Mouse (Mus musculus) intestine, embryonic 15.5 days (tissue): ENCODE results near the gene Ryr2. TPM values are rescaled to one million over a fixed set of nuclear protein-coding genes. Genes with fewer than 3 reads are reported as not detected.

Source experiments
- ATAC-seq: fragments of 200-750 bp; cut with Nextera tagmentation; 2 replicates; pipeline ENCODE4 v1.8.0; 2017; ENCODE audit warnings: moderate TSS enrichment, moderate library complexity
- H3K27ac ChIP-seq: fragments of 300-500 bp; sonication (generic); 2 replicates; pipeline ENCODE4 v1.5.1; 2015; ENCODE audit warnings: mild to moderate bottlenecking, inconsistent platforms
- H3K27me3 ChIP-seq: fragments of 300-500 bp; sonication (generic); replicated peaks from 2 replicates; pipeline ENCODE4 v1.6.1; 2015; ENCODE audit warnings: inconsistent platforms
- H3K36me3 ChIP-seq: fragments of 300-500 bp; sonication (generic); 2 replicates; pipeline ENCODE4 v1.6.1; 2015; ENCODE audit warnings: inconsistent platforms
- H3K4me1 ChIP-seq: fragments of 300-500 bp; sonication (generic); replicated peaks from 2 replicates; pipeline ENCODE4 v1.6.1; 2015; ENCODE audit warnings: inconsistent platforms
- H3K4me2 ChIP-seq: fragments of 300-500 bp; sonication (generic); replicated peaks from 2 replicates; pipeline ENCODE4 v1.6.1; 2015; ENCODE audit warnings: mild to moderate bottlenecking, inconsistent platforms
- H3K4me3 ChIP-seq: fragments of 300-500 bp; sonication (generic); replicated peaks from 2 replicates; pipeline ENCODE4 v1.5.1; 2015; ENCODE audit warnings: inconsistent platforms
- H3K9ac ChIP-seq: fragments of 300-500 bp; sonication (generic); 2 replicates; pipeline ENCODE4 v1.6.1; 2015; ENCODE audit warnings: inconsistent platforms
- H3K9me3 ChIP-seq: fragments of 300-500 bp; sonication (generic); 2 replicates; pipeline ENCODE4 v1.6.1; 2016; ENCODE audit warnings: inconsistent platforms
- WGBS: fragments of 180-500 bp; shearing (Covaris S2); methylation state at CpG from one replicate; pipeline ENCODE4 v1.1.7; 2015; 5-methylcytosine and 5-hydroxymethylcytosine counted together
- polyA plus RNA-seq: library from polyadenylated mRNA; unstranded; fragments of >200 nt; fragmentation: Nextera tagmentation; extraction: Ambion mirVana; gene quantifications from 2 replicates; pipeline ENCODE4 v1.2.1, GENCODE M21; 2015

Gene Ryr2
- polyA plus RNA-seq, 1 experiment from 2014 or later, result 1.0 TPM

DNA sequence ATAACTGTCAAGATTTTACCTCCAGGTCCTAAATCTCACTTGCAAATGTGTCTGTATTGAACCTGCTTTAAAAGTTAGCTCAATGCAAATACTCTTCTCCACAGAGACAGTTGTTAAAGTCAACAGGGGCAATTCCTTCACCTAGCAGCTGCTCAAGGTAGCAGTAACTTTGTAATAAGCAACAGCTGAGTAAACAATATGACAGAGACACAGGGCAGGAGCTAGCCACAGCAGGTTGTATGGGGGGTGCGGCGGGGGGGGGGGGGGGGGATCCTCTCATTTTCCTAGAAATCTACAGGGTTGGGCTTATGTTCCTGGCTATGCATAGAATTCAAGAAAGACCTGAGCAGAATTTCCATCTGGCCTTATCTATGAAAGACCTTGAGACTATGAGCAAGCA lies 339.8 kb downstream of the Ryr2 start:
- no peaks in the 10 kb centered on the region for H3K36me3 ChIP-seq
- no peak overlapping the region for H3K9ac ChIP-seq
- 62% methylated on average over 2 of the region's 2 CpGs for WGBS
- no peaks in the 10 kb centered on the region for H3K27me3 ChIP-seq
- no peak overlapping the region for H3K4me3 ChIP-seq
- no peak overlapping the region for H3K4me2 ChIP-seq
- no peak overlapping the region for H3K27ac ChIP-seq
- H3K9me3 ChIP-seq, result no peaks in the 10 kb centered on the region
- ATAC-seq, result peak; percentile 75
- no peaks in the 10 kb centered on the region for H3K4me1 ChIP-seq

- H3K4me2 ChIP-seq, result no peak overlapping the region
- H3K27me3 ChIP-seq, result no peaks in the 10 kb centered on the region
- H3K4me3 ChIP-seq, result no peak overlapping the region
- no peaks in the 10 kb centered on the region for H3K4me1 ChIP-seq
- ATAC-seq, result no peak
- no peak overlapping the region for H3K9ac ChIP-seq
- no peak overlapping the region for H3K27ac ChIP-seq
- no peaks in the 10 kb centered on the region for H3K9me3 ChIP-seq
- whole genome bisulfite sequencing, result 77% methylated on average over 4 of the region's 4 CpGs
- H3K36me3 ChIP-seq, result no peaks in the 10 kb centered on the region
Measured at GRCm38 (mm10) chr13:11763925-11764324, 342.8 kb downstream of the Ryr2 start.

DNA sequence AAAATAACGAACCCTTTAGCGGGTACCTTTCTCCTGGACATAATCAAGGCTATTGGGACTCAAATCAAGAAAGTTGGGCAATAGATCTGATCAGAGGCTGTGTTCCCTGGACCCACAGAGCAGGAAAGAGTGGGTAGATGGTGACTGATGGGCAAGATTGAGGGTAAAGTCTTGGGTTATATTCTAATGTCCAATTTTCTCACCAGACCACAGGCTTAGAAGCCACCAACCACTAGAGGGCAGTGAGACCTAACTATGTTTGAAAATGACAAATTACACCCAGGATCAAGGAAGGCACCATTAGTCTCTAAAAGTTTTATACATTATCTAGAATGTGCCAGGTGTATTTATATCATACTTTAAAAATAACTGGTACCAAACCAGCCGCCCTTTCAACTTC lies 343.6 kb downstream of the Ryr2 start:
- Histone ChIP-seq H3K4me1 (no peaks in the 10 kb centered on the region), H3K27ac (no peak overlapping the region), H3K9ac (no peak overlapping the region), H3K4me2 (no peak overlapping the region), H3K4me3 (no peak overlapping the region), H3K36me3 (no peaks in the 10 kb centered on the region), H3K27me3 (no peaks in the 10 kb centered on the region), H3K9me3 (no peaks in the 10 kb centered on the region)
- 56% methylated on average over 3 of the region's 3 CpGs for WGBS
- ATAC-seq, result no peak

- Histone ChIP-seq H3K4me2 (no peak overlapping the region), H3K4me1 (no peaks in the 10 kb centered on the region), H3K4me3 (no peak overlapping the region), H3K9ac (no peak overlapping the region), H3K36me3 (no peaks in the 10 kb centered on the region), H3K9me3 (no peaks in the 10 kb centered on the region), H3K27me3 (no peaks in the 10 kb centered on the region), H3K27ac (no peak overlapping the region)
- 74% methylated on average over 7 of the region's 7 CpGs for WGBS
- ATAC-seq, result no peak
Measured at GRCm38 (mm10) chr13:11757894-11758293, 348.9 kb downstream of the Ryr2 start.

- Histone ChIP-seq H3K36me3 (no peaks in the 10 kb centered on the region), H3K4me1 (no peaks in the 10 kb centered on the region), H3K27ac (no peak overlapping the region), H3K4me3 (no peak overlapping the region), H3K27me3 (no peaks in the 10 kb centered on the region), H3K9me3 (no peaks in the 10 kb centered on the region), H3K4me2 (no peak overlapping the region), H3K9ac (no peak overlapping the region)
- WGBS, result 91% methylated on average over 9 of the region's 9 CpGs
- ATAC-seq, result no peak
Measured at GRCm38 (mm10) chr13:11745479-11745878, 361.3 kb downstream of the Ryr2 start.

GRCm38 (mm10) chr13:11738211-11738610 lies 368.5 kb downstream of the Ryr2 start:
- WGBS, result 91% methylated on average over 12 of the region's 12 CpGs
- Histone ChIP-seq H3K9me3 (no peaks in the 10 kb centered on the region), H3K9ac (no peak overlapping the region), H3K4me2 (no peak overlapping the region), H3K36me3 (no peaks in the 10 kb centered on the region), H3K27ac (no peak overlapping the region), H3K4me1 (no peaks in the 10 kb centered on the region), H3K27me3 (no peaks in the 10 kb centered on the region), H3K4me3 (no peak overlapping the region)
- ATAC-seq, result no peak

- no peaks in the 10 kb centered on the region for H3K27me3 ChIP-seq
- no peaks in the 10 kb centered on the region for H3K9me3 ChIP-seq
- 90% methylated on average over 4 of the region's 4 CpGs for WGBS
- H3K36me3 ChIP-seq, result no peaks in the 10 kb centered on the region
- H3K9ac ChIP-seq, result no peak overlapping the region
- no peak overlapping the region for H3K4me2 ChIP-seq
- no peak overlapping the region for H3K4me3 ChIP-seq
- ATAC-seq, result no peak
- H3K4me1 ChIP-seq, result no peaks in the 10 kb centered on the region
- no peak overlapping the region for H3K27ac ChIP-seq
Measured at GRCm38 (mm10) chr13:11716216-11716615, 390.5 kb downstream of the Ryr2 start.

DNA sequence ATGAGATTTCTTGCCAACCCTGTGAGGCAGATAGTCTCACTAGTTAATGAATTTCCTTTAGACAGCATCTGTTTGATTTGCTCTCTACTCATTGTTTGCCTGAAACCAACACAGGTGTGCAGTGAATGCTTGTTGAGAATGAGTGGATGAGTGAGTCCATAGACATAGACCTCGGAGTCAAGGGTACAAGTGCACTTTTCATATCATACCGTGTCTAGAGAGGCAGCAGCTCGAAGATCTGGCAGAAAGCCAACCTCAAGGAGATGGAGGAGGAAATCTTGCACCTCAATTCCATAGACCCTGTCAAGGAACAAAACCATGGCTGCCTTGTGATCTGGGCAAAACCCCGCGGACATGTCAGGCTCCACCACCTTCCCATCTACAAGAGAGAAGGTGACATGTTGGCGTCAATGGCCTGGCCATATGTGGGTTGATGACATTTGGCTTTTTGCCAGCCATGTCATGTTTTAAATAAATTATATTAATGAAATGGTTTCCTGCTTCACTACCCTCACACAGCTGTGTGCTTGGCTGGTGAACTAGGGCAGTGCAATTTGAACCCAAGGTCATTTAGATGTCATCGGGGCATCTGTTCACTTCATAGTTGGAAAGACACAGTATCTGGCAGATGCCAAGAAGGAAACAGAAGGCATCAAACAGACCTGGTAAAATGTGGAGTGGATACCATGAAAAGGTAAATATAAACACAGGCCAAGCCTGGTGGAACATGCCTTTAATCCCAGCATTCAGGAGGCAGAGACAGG lies 396.9 kb downstream of the Ryr2 start:
- H3K4me1 ChIP-seq, result no peaks in the 10 kb centered on the region
- WGBS, result 84% methylated on average over 7 of the region's 7 CpGs

DNA sequence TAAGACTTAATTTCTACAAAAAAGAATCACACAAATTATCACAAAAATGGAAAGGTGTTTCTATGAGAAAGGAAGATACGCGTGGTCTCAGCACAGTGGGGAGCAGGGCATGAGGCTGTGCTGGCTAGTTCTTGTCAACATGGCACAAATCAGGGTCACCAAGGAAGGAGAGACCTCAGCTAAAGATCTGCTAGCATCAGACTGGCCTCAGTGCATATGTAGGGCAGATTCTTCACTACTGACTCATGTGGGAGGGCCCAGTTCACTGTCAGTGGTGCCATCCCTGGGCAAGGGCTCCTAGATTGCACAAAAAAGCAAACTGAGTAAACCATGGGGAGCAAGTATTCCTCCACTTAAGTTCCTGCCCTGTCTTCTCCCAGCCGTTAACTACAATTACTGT lies 405.0 kb downstream of the Ryr2 start:
- no peak for ATAC-seq
- WGBS, result 87% methylated on average over 3 of the region's 3 CpGs
- H3K36me3 ChIP-seq, result no peaks in the 10 kb centered on the region
- no peak overlapping the region for H3K9ac ChIP-seq
- no peak overlapping the region for H3K27ac ChIP-seq
- no peak overlapping the region for H3K4me2 ChIP-seq
- H3K27me3 ChIP-seq, result no peaks in the 10 kb centered on the region
- H3K4me3 ChIP-seq, result no peak overlapping the region
- H3K4me1 ChIP-seq, result no peaks in the 10 kb centered on the region
- H3K9me3 ChIP-seq, result no peaks in the 10 kb centered on the region

More for the DNA sequence above, 396.9 kb downstream of the Ryr2 start:
- Histone ChIP-seq H3K4me2 (no peak overlapping the region), H3K4me3 (no peak overlapping the region), H3K9ac (no peak overlapping the region), H3K27me3 (no peaks in the 10 kb centered on the region), H3K36me3 (no peaks in the 10 kb centered on the region), H3K27ac (no peak overlapping the region), H3K9me3 (no peaks in the 10 kb centered on the region)
- ATAC-seq, result no peak

GRCm38 (mm10) chr13:11696496-11696895 lies 410.2 kb downstream of the Ryr2 start:
- Histone ChIP-seq H3K9me3 (no peaks in the 10 kb centered on the region), H3K4me1 (no peaks in the 10 kb centered on the region), H3K4me2 (no peak overlapping the region), H3K9ac (no peak overlapping the region), H3K27ac (no peak overlapping the region), H3K36me3 (no peaks in the 10 kb centered on the region), H3K27me3 (no peaks in the 10 kb centered on the region), H3K4me3 (no peak overlapping the region)
- ATAC-seq, result peak; percentile 88
- 77% methylated on average over 1 of the region's 1 CpGs for WGBS

DNA sequence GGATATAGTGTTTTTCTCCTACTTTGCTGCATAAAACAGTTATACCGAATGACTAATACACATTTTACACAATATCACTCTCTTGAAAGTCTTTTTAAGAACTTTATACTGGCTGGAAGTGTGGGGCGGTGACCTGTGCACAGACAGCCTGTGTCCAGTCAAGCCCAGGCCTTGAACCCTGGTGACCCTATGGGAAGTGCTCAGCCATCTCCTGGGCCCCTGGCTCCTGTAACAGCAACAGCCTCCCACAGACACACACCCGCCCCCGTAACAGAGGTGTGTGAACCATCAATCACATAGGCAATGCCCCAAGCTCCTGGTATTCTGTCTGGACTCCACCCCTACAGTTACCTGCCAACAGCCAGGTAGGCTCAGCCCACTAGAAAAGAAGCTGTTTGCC lies 424.9 kb downstream of the Ryr2 start:
- no peak for ATAC-seq

DNA sequence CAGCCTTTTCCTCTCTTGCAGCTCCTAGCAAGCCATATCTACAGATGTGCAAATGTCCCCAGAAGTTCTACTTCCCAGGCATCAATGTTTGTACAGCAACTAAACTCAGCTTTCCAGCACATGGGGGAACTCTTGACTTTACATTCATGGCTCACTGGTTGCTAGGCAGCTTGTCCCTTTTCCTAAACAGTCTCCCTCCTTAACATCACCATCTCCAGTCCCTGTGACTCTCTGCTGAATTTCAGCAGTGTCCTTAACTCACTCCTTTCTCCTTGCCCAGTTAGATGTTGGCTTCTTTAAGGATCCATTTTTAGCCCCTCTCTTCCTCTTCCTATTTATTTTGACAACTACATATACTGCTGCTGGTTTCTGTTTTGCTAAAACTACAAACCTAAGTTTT lies 443.9 kb downstream of the Ryr2 start:
- H3K4me2 ChIP-seq, result no peak overlapping the region
- no peak overlapping the region for H3K9ac ChIP-seq
- H3K9me3 ChIP-seq, result no peaks in the 10 kb centered on the region
- no peak overlapping the region for H3K27ac ChIP-seq
- H3K4me3 ChIP-seq, result no peak overlapping the region
- H3K27me3 ChIP-seq, result no peaks in the 10 kb centered on the region
- no peaks in the 10 kb centered on the region for H3K4me1 ChIP-seq
- H3K36me3 ChIP-seq, result no peaks in the 10 kb centered on the region
- ATAC-seq, result no peak

More for the DNA sequence above, 424.9 kb downstream of the Ryr2 start:
- H3K27me3 ChIP-seq, result no peaks in the 10 kb centered on the region
- H3K4me1 ChIP-seq, result no peaks in the 10 kb centered on the region
- H3K9me3 ChIP-seq, result no peaks in the 10 kb centered on the region
- no peak overlapping the region for H3K4me2 ChIP-seq
- H3K36me3 ChIP-seq, result no peaks in the 10 kb centered on the region
- WGBS, result 72% methylated on average over 4 of the region's 4 CpGs
- H3K9ac ChIP-seq, result no peak overlapping the region
- no peak overlapping the region for H3K4me3 ChIP-seq
- H3K27ac ChIP-seq, result no peak overlapping the region

GRCm38 (mm10) chr13:11644846-11645245 lies 461.9 kb downstream of the Ryr2 start:
- H3K9me3 ChIP-seq, result no peaks in the 10 kb centered on the region
- no peak overlapping the region for H3K4me2 ChIP-seq
- ATAC-seq, result no peak
- 88% methylated on average over 1 of the region's 1 CpGs for WGBS
- H3K4me3 ChIP-seq, result no peak overlapping the region
- no peak overlapping the region for H3K27ac ChIP-seq
- H3K4me1 ChIP-seq, result no peaks in the 10 kb centered on the region
- H3K27me3 ChIP-seq, result no peaks in the 10 kb centered on the region
- H3K9ac ChIP-seq, result no peak overlapping the region
- no peaks in the 10 kb centered on the region for H3K36me3 ChIP-seq
